Mouse (Mus musculus) left cerebral cortex, postnatal 14 days (tissue): ENCODE measurements around the gene Gm42420. TPM values are rescaled to one million over a fixed set of nuclear protein-coding genes. Genes with fewer than 3 reads are reported as not detected.

Experiments used
- DNase-seq, 2 experiments: peaks; one replicate each; pipeline ENCODE4 v3.0.0; 2021 to 2022; ENCODE audit warnings: low spot score in 2 of 2, mixed read lengths in 1 of 2
- intact Hi-C: fragments of 180-260 bp; cut with DNase I; formaldehyde crosslinking; loops from one replicate; pipeline ENCODE4 v1.15.1; 2025
- total RNA-seq, 2 experiments: library from RNA; stranded (reverse); gene quantifications; 2 replicates each; pipeline ENCODE4 v1.2.3; 2021

Gm42420 gene
- total RNA-seq, 2 experiments from 2014 or later: 0.87 to 1.3 TPM

DNA sequence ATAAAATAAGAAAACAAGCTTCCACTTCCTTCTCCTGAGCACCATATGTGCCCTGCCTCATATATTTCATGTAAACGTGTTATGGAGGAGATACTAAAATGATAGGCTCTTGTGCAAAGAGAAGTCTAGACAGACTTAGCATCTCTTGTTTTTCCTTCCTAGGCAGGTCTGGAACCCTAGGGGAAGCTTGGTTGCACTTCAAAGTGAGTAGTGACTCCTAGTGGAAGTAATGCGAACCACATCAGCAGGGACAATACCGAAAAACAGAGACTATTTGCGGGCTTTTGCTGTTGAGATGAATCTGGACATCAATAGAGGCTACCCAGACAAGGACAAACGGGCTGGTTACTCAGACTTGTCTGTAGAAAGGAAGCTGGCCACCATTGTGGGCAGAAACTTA lies 18.0 kb upstream of the Gm42420 start:
- intact Hi-C loops: no loop called here
- peak; percentile 49 to 57 for DNase-seq

DNA sequence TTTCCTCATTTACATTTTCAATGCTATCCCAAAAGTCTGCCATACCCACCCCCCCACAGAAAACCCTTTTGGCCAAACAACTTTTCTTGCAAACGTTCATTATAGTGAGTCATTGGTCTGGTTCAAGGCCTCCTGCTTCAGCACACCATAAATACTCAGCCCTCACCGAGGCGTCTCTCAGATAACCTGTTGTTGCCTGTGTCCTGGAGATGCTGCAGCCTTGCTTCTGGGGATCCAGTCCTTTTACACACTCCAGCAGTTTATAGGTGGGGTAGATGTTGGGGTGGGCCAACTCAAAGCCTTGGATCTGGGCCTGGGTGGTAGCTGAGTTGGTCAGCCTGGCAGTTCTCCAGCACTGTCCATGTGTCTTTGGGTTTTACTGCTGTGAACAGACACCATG lies 15.1 kb upstream of the Gm42420 start:
- intact Hi-C loops: no loop called here
- no peak for DNase-seq

DNA sequence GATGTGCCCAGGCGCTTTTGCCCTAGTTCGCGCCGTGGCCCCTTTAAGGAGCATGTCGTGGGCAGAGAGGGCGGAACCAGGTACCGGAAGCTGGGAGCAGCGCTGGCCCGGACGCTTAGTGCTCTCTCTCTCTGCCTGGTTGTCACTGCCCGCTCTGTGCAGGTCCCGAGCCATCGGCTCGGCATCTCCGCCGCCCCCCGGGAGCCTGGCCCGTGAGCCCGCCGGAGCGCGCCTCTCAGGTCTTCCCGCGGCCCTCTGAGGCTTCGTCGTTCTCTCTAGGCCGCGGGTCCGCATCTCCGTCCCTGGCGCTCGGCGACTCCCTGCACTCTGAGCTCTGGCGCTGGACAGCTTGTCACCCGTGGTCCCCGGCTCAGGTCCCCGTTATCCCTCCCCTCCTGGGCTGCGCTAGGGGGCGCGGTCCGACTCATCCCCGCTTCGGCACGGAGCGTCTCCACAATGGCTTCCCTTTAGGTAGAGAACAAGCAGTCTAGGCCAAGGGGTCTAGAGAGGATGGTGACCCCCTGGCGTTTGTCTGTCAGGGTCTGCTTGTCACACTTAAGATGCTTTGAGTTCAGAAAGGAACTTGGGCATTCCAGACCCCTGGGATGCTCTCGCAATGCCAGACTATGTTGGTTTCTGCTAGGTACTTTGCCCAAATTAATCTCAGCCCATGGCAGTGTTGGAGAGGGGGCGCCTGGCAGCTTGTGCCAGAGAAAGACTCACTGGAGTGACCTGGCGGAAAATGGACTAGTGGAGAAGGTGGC lies 11.6 kb upstream of the Gm42420 start, which contains the start of gene Adck2:
Gene Adck2, plus strand, starts transcription at position 83 of the 764 bp plus-strand sequence.
- peak; percentile 58 to 84 for DNase-seq
- intact Hi-C loops: no loop called here

DNA sequence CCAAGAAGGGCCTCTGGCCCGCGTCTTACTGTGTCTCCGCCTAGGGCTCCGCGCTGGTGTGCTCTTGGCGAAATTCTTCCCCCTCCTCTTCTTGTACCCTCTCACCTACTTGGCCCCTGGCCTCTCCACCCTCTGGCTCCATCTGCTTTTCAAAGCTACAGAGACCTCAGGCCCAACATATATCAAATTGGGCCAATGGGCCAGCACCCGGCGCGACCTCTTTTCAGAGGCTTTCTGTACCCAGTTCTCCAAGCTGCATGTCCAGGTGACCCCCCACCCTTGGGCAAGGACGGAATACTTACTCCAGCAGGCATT lies 11.0 kb upstream of the Gm42420 start:
- intact Hi-C loops: no loop called here
- no peak for DNase-seq

DNA sequence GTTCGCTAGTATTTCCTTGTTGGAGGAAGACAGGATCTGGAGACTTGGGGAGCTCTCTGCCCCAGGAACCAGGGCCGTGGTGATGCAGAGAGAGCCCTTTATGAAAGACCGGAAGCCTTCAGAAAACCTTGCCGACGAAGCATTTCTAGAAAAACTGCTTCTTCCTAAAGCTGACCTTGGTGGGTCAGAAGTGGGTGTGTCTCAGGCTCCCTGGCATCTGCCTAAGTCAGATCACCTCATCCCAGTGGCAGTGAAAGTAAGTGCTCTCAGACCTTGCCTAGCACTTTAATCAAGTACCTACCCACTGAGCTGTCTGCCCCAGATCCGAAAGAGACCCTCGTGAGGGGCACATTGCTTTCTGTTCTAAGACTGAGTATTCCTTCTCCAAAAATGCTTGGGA lies 10.6 kb upstream of the Gm42420 start:
- intact Hi-C loops: no loop called here
- no peak for DNase-seq

DNA sequence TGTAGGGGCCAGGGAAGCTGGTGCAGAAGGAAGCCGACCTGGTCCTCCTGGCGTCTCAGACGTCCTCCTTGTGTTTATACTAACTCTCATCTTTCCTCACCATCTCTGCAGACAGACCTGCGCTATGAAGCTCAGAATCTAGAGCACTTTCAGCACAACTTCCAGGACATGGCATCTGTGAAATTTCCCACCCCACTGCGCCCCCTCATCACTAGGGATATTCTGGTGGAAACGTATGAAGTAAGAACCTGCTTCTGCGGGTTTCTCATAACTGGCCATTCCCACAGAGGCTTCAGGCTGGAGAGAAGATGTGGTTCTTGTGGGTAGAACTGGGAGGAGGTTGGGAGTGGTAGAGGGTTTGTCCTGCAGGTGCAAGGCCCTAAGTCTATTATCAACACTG lies 6.0 kb upstream of the Gm42420 start:
- DNase-seq: peak; percentile 39 to 48
- intact Hi-C loops: no loop called here

DNA sequence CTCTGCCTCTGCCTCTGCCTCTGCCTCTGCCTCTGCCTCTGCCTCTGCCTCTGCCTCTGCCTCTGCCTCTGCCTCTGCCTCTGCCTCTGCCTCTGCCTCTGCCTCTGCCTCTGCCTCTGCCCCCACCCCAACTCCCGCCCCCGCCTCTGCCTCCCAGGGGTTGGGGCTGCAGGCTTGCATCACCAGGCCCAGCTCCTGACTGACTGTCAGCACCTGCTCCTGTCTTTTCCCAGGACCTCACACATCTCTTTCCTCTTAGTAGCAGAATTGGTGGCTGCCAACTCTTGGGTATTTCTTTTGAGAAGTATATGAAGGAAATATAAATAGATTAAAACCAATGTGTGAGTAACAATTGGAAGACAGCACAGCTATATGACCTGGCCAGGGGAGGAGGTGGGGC lies 5.0 kb upstream of the Gm42420 start:
- intact Hi-C loops: no loop called here
- DNase-seq: no peak

DNA sequence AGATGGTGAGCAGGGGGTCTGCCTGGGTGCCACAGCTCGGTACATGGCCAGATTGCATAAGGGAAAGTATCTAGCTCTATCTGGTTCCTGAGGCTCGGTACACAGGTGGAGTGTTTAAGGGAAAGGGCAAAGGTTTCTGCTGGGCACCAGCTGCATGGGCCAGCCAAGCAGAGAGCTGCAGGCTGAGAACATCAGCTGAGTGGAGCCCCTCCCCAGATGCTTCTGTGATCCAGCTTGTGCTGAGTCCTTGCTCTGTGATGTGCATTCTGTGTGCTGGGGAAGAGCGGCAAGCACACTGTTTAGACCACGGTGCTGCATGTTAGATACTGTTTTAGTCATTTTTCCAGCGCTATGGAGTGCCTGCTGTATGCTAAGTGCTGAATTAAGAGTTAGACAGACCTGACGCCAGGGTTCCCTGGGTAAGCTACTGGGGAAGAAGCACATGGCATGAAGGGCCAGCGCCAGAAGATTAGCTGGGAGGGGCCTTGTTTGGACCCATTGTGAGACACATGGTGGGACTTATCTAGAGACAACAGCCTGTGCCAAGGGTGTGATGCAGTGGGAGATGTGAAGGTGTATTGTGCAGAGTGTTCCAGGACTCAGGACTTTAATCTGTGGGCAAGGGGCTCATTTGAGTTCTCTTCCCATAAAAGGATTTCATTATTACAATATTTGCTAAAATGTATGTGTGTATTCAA lies 4.3 kb upstream of the Gm42420 start:
- intact Hi-C loops: no loop called here
- no peak for DNase-seq

DNA sequence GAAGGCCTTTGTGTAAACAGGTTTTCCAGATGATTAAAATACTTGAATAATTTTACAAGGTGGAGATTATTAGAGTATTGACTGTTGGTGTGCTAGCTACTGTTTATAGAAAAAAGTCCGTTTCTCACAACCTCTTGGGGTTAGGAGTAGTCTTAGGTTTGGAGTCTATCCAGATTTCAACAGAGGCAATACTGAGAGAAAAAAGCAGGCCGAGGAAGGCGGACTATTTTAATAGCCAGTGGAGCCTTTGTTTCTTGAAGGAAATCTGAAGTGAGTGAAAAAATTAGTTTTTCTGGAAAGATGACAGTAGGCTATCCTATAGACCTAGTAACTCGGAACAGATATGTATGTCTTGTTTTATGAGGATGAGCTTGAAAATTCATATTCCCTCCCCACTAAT lies 5.9 kb downstream of the Gm42420 start:
- no peak for DNase-seq
- intact Hi-C loops: loop anchor here (10.0 kb wide), 1 partner anchor 803 kb away; no protein-coding TSS in a partner anchor

DNA sequence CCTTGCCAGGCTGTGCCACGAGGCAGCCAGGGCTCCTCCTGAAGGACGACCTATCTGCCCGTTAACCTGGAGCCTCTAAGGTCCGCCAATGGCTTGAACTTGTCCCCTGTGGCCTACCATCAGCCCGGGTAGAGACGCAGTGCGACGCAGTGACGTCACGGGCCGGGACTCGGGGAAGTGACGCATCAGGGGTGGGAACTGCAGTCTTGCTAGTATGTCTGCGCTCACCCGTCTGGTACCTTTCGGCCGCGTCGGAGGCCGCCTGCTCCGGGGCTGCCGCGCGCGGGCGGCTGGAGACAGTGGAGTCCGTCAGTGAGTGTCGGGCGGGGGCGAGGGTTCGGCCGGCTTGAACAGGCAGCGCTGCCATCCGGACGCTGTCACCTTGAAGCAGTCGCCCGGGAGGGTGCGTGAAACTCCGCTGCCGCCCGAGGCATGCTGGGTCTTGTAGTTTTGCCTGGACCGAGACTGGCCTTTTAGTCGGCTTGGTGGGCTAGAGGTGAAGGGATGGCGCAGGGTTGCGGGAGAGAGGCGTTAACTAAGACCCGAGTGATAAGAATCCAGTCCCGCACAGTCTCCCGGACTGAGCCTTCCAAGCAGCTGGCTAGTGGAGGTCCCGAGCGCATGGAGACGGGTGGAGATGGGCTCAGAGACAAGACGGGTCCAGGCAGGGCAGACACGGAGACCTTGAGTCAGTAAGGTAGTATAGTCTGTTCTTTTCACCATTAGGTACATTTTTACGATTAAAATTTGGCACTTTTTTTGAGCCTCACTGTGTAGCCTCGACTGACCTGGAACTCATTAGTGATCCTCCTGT lies 7.1 kb downstream of the Gm42420 start, which contains the start of gene Ndufb2:
Gene Ndufb2, plus strand, starts transcription at position 174 of the 814 bp plus-strand sequence.
- peak; percentile 93 to 94 for DNase-seq
- intact Hi-C loops: loop anchor here (10.0 kb wide), 1 partner anchor 802 kb away; no protein-coding TSS in a partner anchor

DNA sequence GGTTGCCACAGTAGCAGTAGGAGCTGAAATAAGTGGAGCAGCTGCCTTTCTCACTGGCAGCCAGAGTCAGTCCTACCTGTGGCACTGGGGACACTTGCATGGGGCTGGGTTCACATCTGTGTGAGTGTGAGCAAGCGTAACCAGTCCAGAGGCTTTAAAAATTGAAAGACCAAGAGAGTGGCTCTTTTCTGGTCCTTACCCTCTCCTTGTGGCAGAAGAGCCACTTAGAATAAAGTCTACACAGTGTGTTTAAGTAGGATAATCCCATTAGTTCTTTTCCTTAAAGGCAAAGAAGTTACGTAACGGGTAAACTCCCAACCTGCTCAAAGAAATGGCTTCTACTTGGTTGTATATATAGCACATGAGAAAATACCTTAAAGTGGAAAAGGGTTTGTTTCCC lies 15.3 kb downstream of the Gm42420 start:
- intact Hi-C loops: loop anchor here (10.0 kb wide), 1 partner anchor 194 kb away; no protein-coding TSS in a partner anchor
- DNase-seq: no peak

DNA sequence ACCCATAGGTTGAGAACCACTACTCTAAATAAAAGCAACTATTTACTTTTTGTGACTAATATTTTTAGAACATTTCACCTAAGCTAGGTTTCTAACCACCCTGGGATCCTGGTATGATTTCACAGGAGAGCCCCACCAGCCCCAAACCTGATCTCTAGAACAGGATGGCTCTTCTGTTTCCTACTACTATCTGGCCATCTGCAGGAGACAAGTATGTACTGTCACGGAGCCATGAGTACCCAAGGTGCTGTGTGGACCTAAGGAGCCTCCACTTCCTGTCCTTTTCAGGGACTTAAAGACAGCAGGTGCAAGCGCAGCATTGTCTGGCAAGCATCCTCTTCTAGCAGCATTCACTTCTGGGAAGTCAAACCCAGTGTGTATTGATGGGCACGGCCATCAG lies 16.3 kb downstream of the Gm42420 start:
- intact Hi-C loops: loop anchor here (10.0 kb wide), 1 partner anchor 193 kb away; no protein-coding TSS in a partner anchor
- DNase-seq: no peak

DNA sequence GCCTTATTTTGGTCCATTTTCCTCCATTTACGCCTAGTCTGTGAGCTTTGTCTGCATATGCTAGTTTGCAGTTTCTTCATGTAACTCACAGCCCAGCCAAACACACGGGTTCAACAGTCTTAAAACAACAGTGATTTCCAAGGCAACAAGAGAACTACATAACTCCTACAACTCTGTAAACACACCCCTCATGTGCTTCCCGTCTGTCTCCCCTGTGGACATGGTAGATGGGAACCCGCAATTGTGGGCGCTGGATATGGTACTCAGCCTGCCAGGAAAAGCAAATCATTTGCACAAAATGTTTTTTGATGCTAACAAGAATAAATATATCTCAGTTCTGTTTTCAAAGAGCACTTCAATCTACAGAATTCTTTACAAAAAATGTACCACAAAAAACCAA lies 19.0 kb downstream of the Gm42420 start:
- peak; percentile 29 to 30 for DNase-seq

DNA sequence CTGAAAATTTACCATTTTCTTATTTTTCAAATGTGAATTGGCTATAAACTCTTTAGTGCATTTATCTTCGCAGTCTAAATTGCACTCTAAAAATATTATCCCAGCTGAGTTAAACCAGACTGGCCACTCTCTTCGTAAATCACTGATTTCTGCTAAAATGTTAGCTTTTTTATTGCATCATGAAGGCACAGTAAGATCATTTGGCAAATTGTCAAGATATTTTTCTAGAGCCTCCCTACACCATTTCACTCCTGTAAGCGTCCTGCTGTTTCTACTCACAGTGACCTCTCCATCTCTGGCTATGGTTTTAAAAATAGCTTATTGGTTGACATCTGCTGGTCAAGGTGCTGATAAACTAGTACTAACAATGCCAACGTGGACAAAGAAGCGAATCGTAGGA lies 20.5 kb downstream of the Gm42420 start:
- intact Hi-C loops: loop anchor here (10.0 kb wide), 1 partner anchor 189 kb away; no protein-coding TSS in a partner anchor
- no peak for DNase-seq

More for the DNA sequence above, 19.0 kb downstream of the Gm42420 start:
- intact Hi-C loops: loop anchor here (10.0 kb wide), 1 partner anchor 190 kb away; no protein-coding TSS in a partner anchor

DNA sequence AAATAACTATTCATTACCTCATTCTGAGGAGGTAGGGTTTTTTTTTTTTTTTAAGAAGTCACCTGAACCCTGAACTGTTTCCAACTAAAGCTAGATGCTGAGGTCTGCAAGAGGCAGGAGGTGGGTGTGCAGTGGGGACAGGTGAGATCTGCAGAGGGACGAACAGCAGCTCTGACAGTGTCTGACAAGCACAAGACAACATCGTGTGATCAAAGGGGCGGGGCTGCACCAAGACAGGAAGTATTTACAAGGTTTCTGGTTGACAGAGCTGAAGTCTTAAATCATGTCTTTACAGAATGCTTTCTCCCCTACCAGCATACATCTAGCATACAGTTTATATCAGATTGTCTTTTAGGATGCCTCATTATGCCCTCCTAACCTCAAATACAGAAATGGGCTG lies 21.3 kb downstream of the Gm42420 start:
- no peak for DNase-seq
- intact Hi-C loops: loop anchor here (10.0 kb wide), 1 partner anchor 188 kb away; no protein-coding TSS in a partner anchor

DNA sequence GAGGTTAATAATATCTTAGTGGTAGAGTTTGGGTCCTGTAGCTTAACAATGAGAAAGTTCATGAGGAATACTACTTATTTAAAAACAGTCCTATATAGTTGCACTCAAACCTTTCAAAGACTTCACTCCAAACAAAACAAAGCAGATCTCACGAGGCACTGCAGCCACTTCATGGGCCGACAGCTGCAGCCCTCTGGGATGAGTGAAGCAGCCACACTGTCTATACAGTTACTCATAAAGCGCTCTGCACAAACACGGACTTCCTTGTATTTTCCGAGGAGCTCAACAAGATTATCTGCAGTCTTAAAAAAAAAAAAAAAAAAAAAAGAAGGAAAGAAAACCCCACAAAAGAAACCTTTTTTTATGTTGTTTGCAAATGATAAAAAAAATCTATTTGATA lies 21.8 kb downstream of the Gm42420 start:
- DNase-seq: no peak
- intact Hi-C loops: loop anchor here (10.0 kb wide), 1 partner anchor 187 kb away; no protein-coding TSS in a partner anchor

DNA sequence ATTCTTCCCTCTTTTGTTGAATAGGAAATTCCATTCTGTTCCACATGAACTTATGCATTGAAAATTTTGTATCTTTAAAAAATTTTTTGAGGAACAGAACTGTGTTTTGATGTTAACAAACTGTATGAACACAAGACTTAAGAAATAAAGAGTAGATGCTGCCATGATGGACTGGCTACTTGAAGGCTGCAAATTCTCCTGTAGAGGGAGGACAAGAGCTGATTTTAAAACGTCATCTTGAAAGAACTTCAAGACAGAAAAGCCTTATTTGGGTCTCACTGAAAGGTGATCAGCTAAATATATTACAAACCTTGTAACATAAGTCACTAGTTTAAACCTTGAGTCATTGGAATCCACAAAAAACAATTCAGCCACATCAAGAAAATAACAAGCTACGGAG lies 24.7 kb downstream of the Gm42420 start:
- intact Hi-C loops: no loop called here

DNA sequence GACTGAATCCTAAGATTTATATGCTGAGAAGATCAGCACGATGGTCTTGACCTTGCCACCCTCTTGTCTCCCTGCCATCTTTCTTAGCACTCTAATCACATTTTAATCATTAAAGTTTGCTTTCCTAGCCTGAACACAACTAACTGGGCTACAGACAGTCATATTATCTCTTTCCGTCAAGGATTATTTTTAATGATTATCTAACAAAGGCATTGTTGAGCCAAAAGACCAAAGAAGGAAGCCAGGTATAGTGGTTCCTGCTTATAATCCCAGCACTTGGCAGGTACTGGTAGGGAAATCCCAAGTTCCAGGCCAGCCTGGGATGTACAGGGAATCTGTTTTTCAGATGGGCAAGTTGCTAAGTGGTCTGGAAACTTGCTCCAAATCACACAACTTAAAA lies 25.7 kb downstream of the Gm42420 start:
- DNase-seq: no peak
- intact Hi-C loops: no loop called here

More for the DNA sequence above, 24.7 kb downstream of the Gm42420 start:
- no peak for DNase-seq
